Mouse (Mus musculus): ENCODE results near the gene Canx.

GRCm38 (mm10) chr11:50365322-50365721 is 39.8 kb upstream of the Canx start:
- TF ChIP-seq EP300 (optimal IDR thresholded peaks at IDR 0.05): no peak
- TF ChIP-seq CTCF (IDR thresholded peaks at IDR 0.05; ENCODE audit: low read depth): no peak

Data from stomach, postnatal 0 days (tissue).